Mouse (Mus musculus) testis, postnatal 14 days (tissue): Measurements from ENCODE around the gene Ahcy.
"Not testable (repeated sequence)": the region's sequence is repeated elsewhere in the genome, so short reads cannot be mapped to it uniquely, and the experiment has no call there.

Experiments used
- DNase-seq: peaks from one replicate; pipeline ENCODE4 v3.0.0; 2021; ENCODE audit warnings: low spot score

Gene Ahcy

DNA sequence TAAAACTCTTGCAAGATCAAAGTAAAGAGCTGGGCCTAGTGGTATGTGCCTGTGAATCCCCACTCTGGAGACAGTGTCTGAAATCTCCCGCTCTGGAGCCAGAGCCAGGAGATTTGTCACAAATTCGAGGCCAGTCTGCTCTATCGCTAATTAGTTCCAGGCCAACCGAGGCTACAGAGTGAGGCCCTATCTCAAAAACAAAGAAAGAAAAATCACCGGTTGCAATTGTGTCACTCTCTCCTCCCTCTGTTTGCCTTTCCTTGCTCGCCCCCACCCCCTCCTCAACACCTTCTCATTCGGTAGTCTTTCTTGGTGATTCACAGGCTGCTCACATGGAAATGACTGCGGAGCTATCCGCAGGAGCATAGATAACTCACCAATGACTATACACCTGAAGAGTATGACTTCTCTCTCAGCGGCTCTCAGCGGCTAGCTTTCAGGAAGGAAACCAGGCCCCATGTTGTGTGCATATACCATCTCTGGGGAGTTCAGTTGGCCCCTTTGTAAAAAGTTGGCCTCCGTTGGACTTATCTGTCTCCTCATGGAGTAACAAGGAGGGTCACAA, 551 bp upstream of the Ahcy start:
- DNase-seq = no peak

GRCm38 (mm10) chr2:155073347-155073746, 950 bp downstream of the Ahcy start:
- DNase-seq = no peak

DNA sequence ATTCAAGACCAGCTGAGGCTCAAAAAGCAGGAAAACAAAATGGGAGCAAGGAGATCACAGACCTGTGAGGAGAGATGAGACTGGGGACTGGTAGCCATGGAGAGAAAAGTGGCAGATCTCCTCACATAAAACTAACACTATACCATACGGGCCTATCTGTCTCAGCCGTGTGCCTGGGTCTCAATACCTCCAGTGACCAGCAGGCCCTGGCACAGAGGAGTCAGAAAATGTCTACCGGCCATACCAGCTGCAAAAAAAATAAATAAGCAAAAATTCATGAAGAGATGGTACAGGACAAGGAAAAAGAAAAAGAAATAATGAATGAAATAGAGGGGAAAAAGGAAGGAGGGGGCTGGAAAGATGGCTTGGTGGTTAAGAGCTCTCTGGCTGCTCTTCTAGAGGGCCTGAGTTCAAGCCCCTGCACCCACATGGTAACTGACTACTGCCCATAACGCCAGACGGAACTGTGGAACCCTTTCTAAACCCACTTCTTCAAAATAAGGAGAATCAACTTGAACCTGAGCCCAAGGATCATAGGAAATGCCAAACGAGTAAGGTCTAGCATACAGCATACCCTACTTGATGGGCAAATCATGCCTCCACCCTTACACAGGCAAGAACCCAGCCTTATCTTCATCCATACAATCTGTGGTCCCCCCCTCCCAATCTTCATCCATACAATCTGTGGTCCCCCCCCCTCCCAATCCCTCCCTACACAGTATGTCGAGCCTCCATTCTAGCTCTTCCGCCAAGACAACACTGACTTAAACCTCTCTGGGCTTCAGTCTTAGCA, 1.7 kb downstream of the Ahcy start:
- DNase-seq = no peak

DNA sequence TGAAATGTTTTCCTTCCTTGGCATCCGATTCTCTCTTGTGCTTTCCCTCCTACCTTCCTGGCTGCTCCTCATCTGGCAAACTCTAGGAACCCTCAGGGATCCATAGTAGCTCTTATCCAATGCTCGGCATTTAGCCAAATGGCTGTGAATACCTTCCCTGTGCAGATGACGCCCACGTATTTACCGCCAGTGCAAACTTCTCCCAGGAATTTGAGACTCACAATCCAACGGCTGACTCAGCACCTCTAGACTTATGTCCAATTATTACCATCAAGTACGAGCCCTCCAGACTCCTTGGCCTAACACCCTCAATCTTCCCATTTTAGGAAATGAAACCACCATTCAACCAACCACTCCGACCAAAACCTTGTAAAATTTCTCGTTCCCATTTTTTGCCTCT, 3.3 kb downstream of the Ahcy start:
- DNase-seq = no peak

GRCm38 (mm10) chr2:155057361-155057760, 16.9 kb downstream of the Ahcy start:
- no peak for DNase-seq

GRCm38 (mm10) chr2:155056076-155056578, 18.2 kb downstream of the Ahcy start:
- peak; percentile 49 for DNase-seq

GRCm38 (mm10) chr2:155054672-155055071, 19.6 kb downstream of the Ahcy start:
- no peak for DNase-seq

DNA sequence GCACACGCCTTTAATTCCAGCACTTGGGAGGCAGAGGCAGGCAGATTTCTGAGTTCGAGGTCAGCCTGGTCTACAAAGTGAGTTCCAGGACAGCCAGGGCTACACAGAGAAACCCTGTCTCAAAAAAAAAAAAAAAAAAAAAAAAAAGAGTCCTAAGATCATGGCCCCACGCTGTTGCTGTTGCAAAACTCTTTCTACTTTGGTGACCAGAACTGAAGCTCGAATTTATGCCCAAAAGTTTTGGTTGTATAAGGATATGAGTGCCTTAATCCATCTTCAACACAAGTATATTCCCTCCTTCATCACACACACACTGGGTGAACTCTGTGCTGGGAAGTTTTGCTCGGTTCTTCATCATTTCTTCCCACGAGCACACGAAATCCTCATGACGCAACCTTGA, 20.8 kb downstream of the Ahcy start:
- DNase-seq = not testable (repeated sequence)

GRCm38 (mm10) chr2:155052681-155053080, 21.6 kb downstream of the Ahcy start:
- peak; percentile 54 for DNase-seq

GRCm38 (mm10) chr2:155051622-155052351, 22.5 kb downstream of the Ahcy start:
- DNase-seq = no peak

GRCm38 (mm10) chr2:155050504-155051236, 23.6 kb downstream of the Ahcy start:
- DNase-seq = peak; percentile 96

GRCm38 (mm10) chr2:155050108-155050503, 24.2 kb downstream of the Ahcy start:
- peak; percentile 14 for DNase-seq

GRCm38 (mm10) chr2:155047452-155048178, 26.7 kb downstream of the Ahcy start:
- DNase-seq = no peak

GRCm38 (mm10) chr2:155046803-155047202, 27.5 kb downstream of the Ahcy start:
- no peak for DNase-seq

GRCm38 (mm10) chr2:155045075-155045474, 29.2 kb downstream of the Ahcy start:
- DNase-seq = no peak

DNA sequence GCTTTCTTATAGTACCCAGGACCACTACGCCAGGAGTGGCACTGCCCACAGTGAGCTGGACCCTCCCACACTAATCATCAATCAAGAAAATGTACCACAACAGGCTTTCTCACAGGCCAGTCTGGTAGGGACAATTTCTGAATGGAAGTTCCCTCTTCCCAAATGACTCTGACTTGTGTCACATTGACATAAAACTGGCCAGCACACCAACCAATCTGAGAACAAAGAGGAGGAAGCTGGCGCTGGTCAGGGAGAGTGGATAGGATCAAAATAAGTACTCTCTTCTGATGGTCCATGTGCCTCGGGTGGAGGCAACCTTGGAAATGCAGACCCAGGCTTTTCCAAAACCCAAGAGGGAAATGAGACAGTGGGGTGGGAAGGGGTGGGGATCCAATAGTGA, 29.8 kb downstream of the Ahcy start:
- no peak for DNase-seq

GRCm38 (mm10) chr2:155039956-155040355, 34.3 kb downstream of the Ahcy start:
- no peak for DNase-seq

- no peak for DNase-seq
Measured at GRCm38 (mm10) chr2:155032938-155033710, 41.2 kb downstream of the Ahcy start.

DNA sequence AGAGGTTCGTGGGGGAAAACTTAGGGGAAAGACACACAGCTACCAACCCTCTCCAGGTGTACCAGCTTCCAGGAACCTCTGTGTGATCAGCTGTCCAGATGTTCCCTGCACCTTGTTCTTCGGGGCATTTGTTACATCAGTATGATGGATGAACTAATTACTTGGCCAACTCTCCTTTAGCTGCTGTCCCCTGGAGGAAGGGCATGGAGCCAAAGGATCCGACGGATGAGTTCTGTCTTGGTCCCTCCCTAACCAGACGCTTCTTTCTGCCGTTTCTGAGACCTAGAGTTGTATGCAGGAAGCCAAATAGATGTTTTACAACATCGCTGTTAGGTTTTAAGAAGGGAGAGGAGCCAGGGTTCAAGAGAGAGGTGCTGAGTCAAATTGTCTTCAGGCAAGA, 43.5 kb downstream of the Ahcy start:
- DNase-seq = no peak

DNA sequence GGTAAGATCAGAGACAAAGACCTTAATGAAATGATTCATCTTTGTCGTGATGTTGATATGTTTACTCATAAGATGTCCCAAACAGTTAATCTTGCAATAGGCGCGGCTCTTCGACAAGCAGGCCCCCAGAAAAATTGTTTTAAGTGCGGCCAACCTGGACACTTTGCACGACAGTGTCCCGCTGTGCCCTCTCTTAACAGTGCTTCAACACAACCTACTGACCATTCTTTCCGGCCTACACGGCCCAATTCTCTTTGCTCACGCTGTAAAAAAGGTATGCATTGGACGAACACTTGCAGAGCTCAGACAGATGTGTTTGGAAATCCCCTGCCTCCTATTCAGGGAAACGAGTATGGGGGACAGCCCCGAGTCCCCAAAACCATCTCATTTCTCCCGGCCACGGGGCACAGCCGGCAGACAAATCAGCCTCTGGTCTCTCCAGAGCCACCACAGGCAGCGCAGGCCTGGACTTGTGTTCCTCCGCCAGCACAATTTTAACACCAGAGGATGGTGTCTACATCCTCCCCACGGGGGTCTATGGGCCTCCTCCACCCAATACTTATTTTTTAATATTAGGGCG, 54.0 kb downstream of the Ahcy start:
- not testable (repeated sequence) for DNase-seq
